Comparison of ENCODE assay signal across 7 mouse cellular contexts in genomic region chr4:138261843-138262681, GRCm38 (mm10). TPM values are rescaled to one million over a fixed set of nuclear protein-coding genes. Genes with fewer than 3 reads are reported as not detected.
DNase-seq lines count a peak whose midpoint lies in the region; ATAC-seq and TF ChIP-seq lines count a peak whose summit lies in the region.

No protein-coding gene starts in this region.

- peak; percentile 19; the same call in 1 of the 2 replicates for TF ChIP-seq CTCF in small intestine, adult 2 months (IDR thresholded peaks at IDR 0.05; ENCODE audit: extremely low read depth, insufficient read length, insufficient replicate concordance, low read depth, low read length)

- no peak for TF ChIP-seq POLR2A in small intestine, adult 2 months (IDR thresholded peaks at IDR 0.05; ENCODE audit: low read depth, low read length)

- H3K27me3 ChIP-seq in limb, embryonic 11.5 days (ENCODE audit: control insufficient read depth, insufficient read depth, low read length) = peaks cover 9% of the 10 kb centered on the region; the same call in 1 of the 2 replicates
- H3K27me3 ChIP-seq in midbrain, embryonic 13.5 days = peaks cover 32% of the 10 kb centered on the region
- H3K27me3 ChIP-seq in small intestine, adult 2 months (ENCODE audit: control insufficient read depth, insufficient read depth, low read length) = peaks cover 5% of the 10 kb centered on the region; the same call in 1 of the 2 replicates

- peak; percentile 92 for ATAC-seq in limb, embryonic 11.5 days (ENCODE audit: insufficient number of reproducible peaks, low FRiP score, low TSS enrichment, low read depth)
- peak; percentile 93 for ATAC-seq in midbrain, embryonic 13.5 days

- peak overlapping the region; percentile 9; the same call in 1 of the 2 replicates for H3K9ac ChIP-seq in limb, embryonic 11.5 days (ENCODE audit: low read length)
- H3K9ac ChIP-seq in midbrain, embryonic 13.5 days (replicated peaks) = peak overlapping the region; percentile 58

- H3K4me1 ChIP-seq in limb, embryonic 11.5 days (ENCODE audit: control insufficient read depth, insufficient read depth, low read length) = no peaks in the 10 kb centered on the region
- peaks cover 14% of the 10 kb centered on the region for H3K4me1 ChIP-seq in midbrain, embryonic 13.5 days (replicated peaks)
- H3K4me1 ChIP-seq in small intestine, adult 2 months (ENCODE audit: control insufficient read depth, insufficient read depth, insufficient read length, low read length) = peaks cover 9% of the 10 kb centered on the region

- no peak overlapping the region for H3K27ac ChIP-seq in limb, embryonic 11.5 days (replicated peaks; ENCODE audit: low read depth, low read length)
- peak overlapping the region; percentile 56; the same call in 1 of the 2 replicates for H3K27ac ChIP-seq in midbrain, embryonic 13.5 days
- H3K27ac ChIP-seq in small intestine, adult 2 months (ENCODE audit: insufficient read depth, low read depth, low read length) = no peak overlapping the region

- H3K4me3 ChIP-seq in limb, embryonic 11.5 days (ENCODE audit: low read depth, low read length) = peak overlapping the region; percentile 47
- H3K4me3 ChIP-seq in midbrain, embryonic 13.5 days (replicated peaks) = peak overlapping the region; percentile 67
- H3K4me3 ChIP-seq in small intestine, adult 2 months (ENCODE audit: low read depth, low read length) = peak overlapping the region; percentile 92

- peak; percentile 81 for DNase-seq in adrenal gland, adult 8-10 months
- DNase-seq in embryo, embryonic 9.5 days (ENCODE audit: extremely low spot score) = peak; percentile 94
- DNase-seq in heart, adult 11 months = peak; percentile 99
- peak; percentile 73 for DNase-seq in kidney, adult 11 months
- peak; percentile 94 for DNase-seq in limb, embryonic 11.5 days (ENCODE audit: low spot score)

- under 1% methylated on average over 68 of the region's 78 CpGs for WGBS in limb, embryonic 11.5 days
- under 1% methylated on average over 58 of the region's 78 CpGs for WGBS in midbrain, embryonic 13.5 days
- WGBS in small intestine, adult 2 months = under 1% methylated on average over 70 of the region's 78 CpGs

- no peaks in the 10 kb centered on the region for H3K9me3 ChIP-seq in limb, embryonic 11.5 days (ENCODE audit: control insufficient read depth, low read length)
- H3K9me3 ChIP-seq in midbrain, embryonic 13.5 days = no peaks in the 10 kb centered on the region

- H3K36me3 ChIP-seq in limb, embryonic 11.5 days (ENCODE audit: control insufficient read depth, insufficient read depth, low read length) = no peaks in the 10 kb centered on the region
- peaks cover 6% of the 10 kb centered on the region; the same call in 1 of the 2 replicates for H3K36me3 ChIP-seq in midbrain, embryonic 13.5 days
- H3K36me3 ChIP-seq in small intestine, adult 2 months (ENCODE audit: control insufficient read depth, insufficient read depth, low read length) = no peaks in the 10 kb centered on the region

- peak overlapping the region; percentile 69 for H3K4me2 ChIP-seq in limb, embryonic 11.5 days (ENCODE audit: low read depth, severe bottlenecking)
- peak overlapping the region; percentile 89 for H3K4me2 ChIP-seq in midbrain, embryonic 13.5 days (replicated peaks)

RNA-seq across cellular contexts. Expression of gene Kif17, which starts 11.8 kb away (rescaled TPM):
- 1 to 10 TPM; 3.1 to 6.3 (median 4.0) TPM for total RNA-seq in adrenal gland, adult 8-10 months (2022)
- polyA plus RNA-seq in limb, embryonic 11.5 days (2014; fragmentation: Nextera tagmentation; extraction: Ambion mirVana) = 0.68 and 0.70 TPM in 2 replicates
- 1.4 and 1.5 TPM in 2 replicates for polyA plus RNA-seq in midbrain, embryonic 13.5 days (2015; fragmentation: Nextera tagmentation; extraction: Ambion mirVana)
- polyA plus RNA-seq in small intestine, adult 2 months (2012; rRNA removed) = 0.11 and 0.19 TPM in 2 replicates

RNA-seq across cellular contexts. Expression of gene Sh2d5, which starts 11.9 kb away (rescaled TPM):
- 1 to 10 TPM; 2.5 to 4.7 (median 3.4) TPM for total RNA-seq in adrenal gland, adult 8-10 months (2022)
- 1.3 and 1.4 TPM in 2 replicates for polyA plus RNA-seq in limb, embryonic 11.5 days (2014; fragmentation: Nextera tagmentation; extraction: Ambion mirVana)
- polyA plus RNA-seq in midbrain, embryonic 13.5 days (2015; fragmentation: Nextera tagmentation; extraction: Ambion mirVana) = 7.0 and 8.5 TPM in 2 replicates
- polyA plus RNA-seq in small intestine, adult 2 months (2012; rRNA removed) = 0.41 and 0.79 TPM in 2 replicates

RNA-seq across cellular contexts. Expression of gene Ddost, which starts 42.5 kb away (rescaled TPM):
- total RNA-seq in adrenal gland, adult 8-10 months (2022) = 100 to 1,000 TPM; 138 to 154 (median 143) TPM
- polyA plus RNA-seq in limb, embryonic 11.5 days (2014; fragmentation: Nextera tagmentation; extraction: Ambion mirVana) = 258 and 272 TPM in 2 replicates
- polyA plus RNA-seq in midbrain, embryonic 13.5 days (2015; fragmentation: Nextera tagmentation; extraction: Ambion mirVana) = 192 and 200 TPM in 2 replicates
- 150 and 244 TPM in 2 replicates for polyA plus RNA-seq in small intestine, adult 2 months (2012; rRNA removed)

RNA-seq across cellular contexts. Expression of gene Hp1bp3, which starts 46.0 kb away (rescaled TPM):
- total RNA-seq in adrenal gland, adult 8-10 months (2022) = 100 to 1,000 TPM; 228 to 267 (median 252) TPM
- polyA plus RNA-seq in limb, embryonic 11.5 days (2014; fragmentation: Nextera tagmentation; extraction: Ambion mirVana) = 189 TPM in 2 replicates
- polyA plus RNA-seq in midbrain, embryonic 13.5 days (2015; fragmentation: Nextera tagmentation; extraction: Ambion mirVana) = 229 and 255 TPM in 2 replicates
- 8.4 and 19.6 TPM in 2 replicates for polyA plus RNA-seq in small intestine, adult 2 months (2012; rRNA removed)
